Mouse (Mus musculus): ENCODE results near the gene Abcc9. TPM values are rescaled to one million over a fixed set of nuclear protein-coding genes. Genes with fewer than 3 reads are reported as not detected.

Gene Abcc9
- total and polyA plus RNA-seq, 3 experiments = not detected

DNA sequence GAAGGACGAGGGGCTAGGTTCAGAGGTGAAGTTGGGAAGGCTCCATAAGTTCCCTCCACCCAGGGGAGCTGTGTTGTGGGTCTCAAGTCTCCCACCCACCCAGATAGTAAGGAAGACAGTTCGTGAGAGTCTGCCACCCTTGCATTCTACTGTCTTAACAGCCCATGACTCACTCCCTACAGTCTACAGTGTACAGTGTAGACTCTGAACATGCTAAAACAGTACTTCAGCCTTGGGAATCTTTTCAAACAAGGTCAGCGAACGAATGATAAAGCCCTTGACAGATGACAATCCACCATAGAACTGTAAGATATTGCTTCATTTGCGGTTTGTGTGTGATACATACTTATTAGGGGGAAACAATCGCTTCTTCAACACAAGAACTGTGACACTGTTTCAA, 8.6 kb upstream of the Abcc9 start:
- Histone ChIP-seq H3K4me2 (ENCODE audit: insufficient read depth, low read depth, poor library complexity, severe bottlenecking) (no peak overlapping the region), H3K79me2 (replicated peaks; ENCODE audit: control insufficient read depth, extremely low read depth, insufficient read depth, poor library complexity, severe bottlenecking) (no peaks in the 10 kb centered on the region), H3K9me3 (replicated peaks; ENCODE audit: low read length) (no peaks in the 10 kb centered on the region), H3K9ac (ENCODE audit: insufficient read depth, low read depth) (no peak overlapping the region), H3K4me1 (ENCODE audit: control insufficient read depth in 1 of 2, insufficient read depth in 2 of 2) (no peaks in the 10 kb centered on the region; a peak in 1 of 4 replicates), H3K27me3 (replicated peaks) (no peaks in the 10 kb centered on the region), H3K27ac (ENCODE audit: insufficient read depth, low read depth) (no peak overlapping the region), H3K4me3 (replicated peaks in 1 of 3; ENCODE audit: low read depth in 2 of 3, low read length in 2 of 3, poor library complexity in 1 of 3) (no peak overlapping the region), H3K36me3 (replicated peaks in 1 of 2; ENCODE audit: control insufficient read depth in 1 of 2, insufficient read depth in 1 of 2, low read length in 1 of 2) (no peaks in the 10 kb centered on the region)
- no peak for DNase-seq (ENCODE audit: extremely low read depth)
- in situ Hi-C loops (cut with MboI; ENCODE audit: low pct_ligation_motif_present, low pct_unique_long_range_greater_than_20kb, low sequenced_read_pairs) (no loop called here), dilution Hi-C loops (cut with MboI; ENCODE audit: extremely low pct_ligation_motif_present, extremely low pct_unique_long_range_greater_than_20kb, low sequenced_read_pairs) (no loop called here)
- TF ChIP-seq KAT2A (IDR thresholded peaks at IDR 0.05; ENCODE audit: insufficient replicate concordance, low read length) (no peak), ELF1 (IDR thresholded peaks at IDR 0.05; ENCODE audit: low read depth, low read length) (no peak)

DNA sequence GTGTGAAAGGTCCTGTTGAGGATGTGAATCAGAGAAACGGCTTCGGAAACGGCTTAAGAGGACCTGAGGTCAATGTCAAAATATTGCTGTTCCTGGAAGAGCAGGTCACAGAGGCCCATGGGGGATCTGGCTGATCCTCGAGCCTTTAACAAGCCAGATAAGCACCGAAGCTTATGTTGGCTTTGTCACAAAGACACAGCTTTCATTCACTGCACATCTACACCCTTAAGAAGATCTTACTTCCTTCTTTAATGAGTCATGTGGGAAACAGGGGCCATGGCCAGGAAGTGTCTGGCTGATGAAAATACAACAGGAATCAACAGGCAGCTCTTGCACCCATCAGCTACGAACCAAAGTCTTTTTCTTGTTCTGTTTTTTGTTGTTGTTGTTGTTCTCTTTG, 6.3 kb upstream of the Abcc9 start:
- no peak overlapping the region for H3K27ac ChIP-seq (ENCODE audit: insufficient read depth, low read depth)
- no peaks in the 10 kb centered on the region for H3K36me3 ChIP-seq (replicated peaks in 1 of 2; ENCODE audit: control insufficient read depth in 1 of 2, insufficient read depth in 1 of 2, low read length in 1 of 2)
- no peaks in the 10 kb centered on the region for H3K9me3 ChIP-seq (replicated peaks; ENCODE audit: low read length)
- no peaks in the 10 kb centered on the region for H3K79me2 ChIP-seq (replicated peaks; ENCODE audit: control insufficient read depth, extremely low read depth, insufficient read depth, poor library complexity, severe bottlenecking)
- TF ChIP-seq UBTF (IDR thresholded peaks at IDR 0.05; ENCODE audit: low read depth, low read length) (no peak), POLR2A (IDR thresholded peaks at IDR 0.05; ENCODE audit: low read depth, low read length) (no peak), TBP (conservative IDR thresholded peaks at IDR 0.05; ENCODE audit: low read depth, low read length) (no peak), ELF1 (IDR thresholded peaks at IDR 0.05; ENCODE audit: low read depth, low read length) (no peak), GABPA (IDR thresholded peaks at IDR 0.05; ENCODE audit: insufficient replicate concordance, low read depth, low read length) (no peak), CHD2 (IDR thresholded peaks at IDR 0.05; ENCODE audit: low read length) (no peak), E2F4 (IDR thresholded peaks at IDR 0.05; ENCODE audit: insufficient replicate concordance, low read depth, low read length) (no peak), MAZ (IDR thresholded peaks at IDR 0.05; ENCODE audit: low read depth, low read length) (no peak)
- no peak overlapping the region for H3K4me2 ChIP-seq (ENCODE audit: insufficient read depth, low read depth, poor library complexity, severe bottlenecking)
- H3K9ac ChIP-seq (ENCODE audit: insufficient read depth, low read depth) = no peak overlapping the region
- no peaks in the 10 kb centered on the region; a peak in 1 of 4 replicates for H3K4me1 ChIP-seq (ENCODE audit: control insufficient read depth in 1 of 2, insufficient read depth in 2 of 2)
- in situ Hi-C loops (cut with MboI; ENCODE audit: low pct_ligation_motif_present, low pct_unique_long_range_greater_than_20kb, low sequenced_read_pairs) (no loop called here), dilution Hi-C loops (cut with MboI; ENCODE audit: extremely low pct_ligation_motif_present, extremely low pct_unique_long_range_greater_than_20kb, low sequenced_read_pairs) (no loop called here)
- no peak for DNase-seq (ENCODE audit: extremely low read depth)
- no peak overlapping the region for H3K4me3 ChIP-seq (replicated peaks in 1 of 3; ENCODE audit: low read depth in 2 of 3, low read length in 2 of 3, poor library complexity in 1 of 3)
- no peaks in the 10 kb centered on the region for H3K27me3 ChIP-seq (replicated peaks)

DNA sequence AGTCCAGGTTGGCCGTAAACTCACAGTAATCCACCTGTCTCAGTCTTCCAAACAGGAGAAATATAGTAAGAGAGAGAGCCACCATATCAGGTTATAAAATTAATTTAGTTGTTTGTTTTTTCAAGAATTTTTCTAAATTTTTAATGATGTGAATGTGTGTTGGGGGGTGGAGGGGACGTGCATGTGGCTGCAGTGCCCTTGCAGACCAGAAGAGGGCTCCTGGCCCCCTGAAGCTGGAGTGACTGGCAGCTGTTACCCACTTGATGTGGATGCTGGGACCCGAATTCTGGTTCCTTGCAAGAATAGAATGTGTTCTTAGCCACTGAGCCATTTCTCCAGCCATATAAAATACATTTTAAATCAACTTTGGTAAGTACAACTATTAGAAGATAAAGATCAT, 4.6 kb upstream of the Abcc9 start:
- no peak overlapping the region for H3K4me3 ChIP-seq (replicated peaks in 1 of 3; ENCODE audit: low read depth in 2 of 3, low read length in 2 of 3, poor library complexity in 1 of 3)
- H3K4me1 ChIP-seq (ENCODE audit: control insufficient read depth in 1 of 2, insufficient read depth in 2 of 2) = no peaks in the 10 kb centered on the region; a peak in 1 of 4 replicates
- in situ Hi-C loops (cut with MboI; ENCODE audit: low pct_ligation_motif_present, low pct_unique_long_range_greater_than_20kb, low sequenced_read_pairs) (no loop called here), dilution Hi-C loops (cut with MboI; ENCODE audit: extremely low pct_ligation_motif_present, extremely low pct_unique_long_range_greater_than_20kb, low sequenced_read_pairs) (no loop called here)
- H3K79me2 ChIP-seq (replicated peaks; ENCODE audit: control insufficient read depth, extremely low read depth, insufficient read depth, poor library complexity, severe bottlenecking) = no peaks in the 10 kb centered on the region
- no peak overlapping the region for H3K27ac ChIP-seq (ENCODE audit: insufficient read depth, low read depth)
- no peak overlapping the region for H3K4me2 ChIP-seq (ENCODE audit: insufficient read depth, low read depth, poor library complexity, severe bottlenecking)
- H3K36me3 ChIP-seq (replicated peaks in 1 of 2; ENCODE audit: control insufficient read depth in 1 of 2, insufficient read depth in 1 of 2, low read length in 1 of 2) = no peaks in the 10 kb centered on the region
- no peaks in the 10 kb centered on the region for H3K27me3 ChIP-seq (replicated peaks)
- DNase-seq (ENCODE audit: extremely low read depth) = no peak
- H3K9ac ChIP-seq (ENCODE audit: insufficient read depth, low read depth) = no peak overlapping the region
- no peaks in the 10 kb centered on the region for H3K9me3 ChIP-seq (replicated peaks; ENCODE audit: low read length)
- TF ChIP-seq JUND (conservative IDR thresholded peaks at IDR 0.05; ENCODE audit: low read depth, low read length) (no peak), TCF12 (IDR thresholded peaks at IDR 0.05; ENCODE audit: low read depth, low read length) (no peak), MEF2A (IDR thresholded peaks at IDR 0.05; ENCODE audit: borderline replicate concordance, low read depth, low read length) (no peak), ETS1 (conservative IDR thresholded peaks at IDR 0.05; ENCODE audit: low read depth, low read length) (no peak), CTCF (conservative IDR thresholded peaks at IDR 0.05 in 1 of 2, IDR thresholded peaks at IDR 0.05 in 1 of 2; ENCODE audit: low read depth in 2 of 2, low read length in 2 of 2) (peak; percentile 27 to 67; a peak in 2 of 4 replicates), SIN3A (IDR thresholded peaks at IDR 0.05; ENCODE audit: low read length) (no peak), ELF1 (IDR thresholded peaks at IDR 0.05; ENCODE audit: low read depth, low read length) (no peak), UBTF (IDR thresholded peaks at IDR 0.05; ENCODE audit: low read depth, low read length) (no peak), ZNF384 (IDR thresholded peaks at IDR 0.05; ENCODE audit: low read depth, low read length) (no peak), EP300 (IDR thresholded peaks at IDR 0.05; ENCODE audit: low read length) (no peak), HCFC1 (IDR thresholded peaks at IDR 0.05; ENCODE audit: low read depth, low read length) (no peak), MXI1 (IDR thresholded peaks at IDR 0.05; ENCODE audit: low read depth, low read length) (no peak), GABPA (IDR thresholded peaks at IDR 0.05; ENCODE audit: insufficient replicate concordance, low read depth, low read length) (no peak), ZMIZ1 (IDR thresholded peaks at IDR 0.05; ENCODE audit: low read depth, low read length) (no peak), MAFK (IDR thresholded peaks at IDR 0.05; ENCODE audit: insufficient replicate concordance, low read length) (no peak), SMC3 (IDR thresholded peaks at IDR 0.05; ENCODE audit: low read depth, low read length) (peak; percentile 66), POLR2AphosphoS2 (IDR thresholded peaks at IDR 0.05; ENCODE audit: low read depth, low read length) (no peak), KAT2A (IDR thresholded peaks at IDR 0.05; ENCODE audit: insufficient replicate concordance, low read length) (no peak), ZC3H11A (IDR thresholded peaks at IDR 0.05; ENCODE audit: low read depth, low read length) (no peak), E2F4 (IDR thresholded peaks at IDR 0.05; ENCODE audit: insufficient replicate concordance, low read depth, low read length) (no peak), ZKSCAN1 (IDR thresholded peaks at IDR 0.05; ENCODE audit: borderline replicate concordance, low read depth, low read length) (no peak), RAD21 (IDR thresholded peaks at IDR 0.05; ENCODE audit: low read depth, low read length) (peak; percentile 40)
